Mouse (Mus musculus) MEL (cell line): ENCODE measurements around the gene Gm20605. TPM values are rescaled to one million over a fixed set of nuclear protein-coding genes. Genes with fewer than 3 reads are reported as not detected.

Experiments
- DNase-seq: peaks from one replicate; pipeline ENCODE4 v3.0.0; 2011; ENCODE audit warnings: low read depth, low spot score
- H3K27ac ChIP-seq: 2 replicates; pipeline ENCODE4 v1.5.1; 2012; ENCODE audit warnings: low read depth, mild to moderate bottlenecking, control low read depth, low read length, moderate library complexity; ENCODE audit not compliant: control insufficient read depth
- H3K27me3 ChIP-seq, 2 experiments: fragments of 150-350 bp in 1 of 2; sonication (generic) in 1 of 2; 2 replicates each; pipeline ENCODE4 v1.6.1; 2012; ENCODE audit warnings: low read length in 2 of 2, mild to moderate bottlenecking in 2 of 2, improper control_type of control experiment in 1 of 2, moderate library complexity in 1 of 2; ENCODE audit not compliant: insufficient read depth in 2 of 2, control insufficient read depth in 1 of 2
- H3K36me3 ChIP-seq, 2 experiments: 2 replicates each; pipeline ENCODE4 v1.6.1; 2012 to 2014; ENCODE audit warnings: low read length in 2 of 2, improper control_type of control experiment in 1 of 2, inconsistent platforms in 1 of 2, mild to moderate bottlenecking in 1 of 2; ENCODE audit not compliant: insufficient read depth in 2 of 2, control insufficient read depth in 1 of 2
- H3K4me1 ChIP-seq, 2 experiments: fragments of 150-350 bp in 1 of 2; sonication (generic) in 1 of 2; 2 replicates each; pipeline ENCODE4 v1.6.1; 2012; ENCODE audit warnings: low read length in 2 of 2, improper control_type of control experiment in 1 of 2, mild to moderate bottlenecking in 1 of 2; ENCODE audit not compliant: insufficient read depth in 2 of 2, control insufficient read depth in 1 of 2
- H3K4me3 ChIP-seq, 2 experiments: fragments of 150-350 bp in 1 of 2; sonication (generic) in 1 of 2; 2 replicates each; pipeline ENCODE4 v1.5.1; 2012; ENCODE audit warnings: low read depth in 2 of 2, low read length in 2 of 2, mild to moderate bottlenecking in 2 of 2, moderate library complexity in 2 of 2, control low read depth in 1 of 2, improper control_type of control experiment in 1 of 2; ENCODE audit not compliant: control insufficient read depth in 1 of 2, insufficient read depth in 1 of 2
- H3K79me2 ChIP-seq: 2 replicates; pipeline ENCODE4 v1.6.1; 2012; ENCODE audit warnings: mild to moderate bottlenecking, low read length, moderate library complexity; ENCODE audit not compliant: control insufficient read depth, poor library complexity, insufficient read depth
- H3K9ac ChIP-seq: 2 replicates; pipeline ENCODE4 v1.6.1; 2012; ENCODE audit warnings: low read depth, mild to moderate bottlenecking, control low read depth, low read length, moderate library complexity; ENCODE audit not compliant: control insufficient read depth, poor library complexity, severe bottlenecking
- H3K9me3 ChIP-seq: fragments of 150-350 bp; sonication (generic); replicated peaks from 2 replicates; pipeline ENCODE4 v1.6.1; 2012; ENCODE audit warnings: mild to moderate bottlenecking, low read length, improper control_type of control experiment, moderate library complexity; ENCODE audit not compliant: insufficient read depth
- BHLHE40 ChIP-seq: IDR thresholded peaks from 2 replicates; pipeline ENCODE4 v1.6.1; 2012; ENCODE audit warnings: low read depth, mild to moderate bottlenecking, inconsistent platforms, low read length, improper control_type of control experiment, borderline replicate concordance
- CHD1 ChIP-seq: IDR thresholded peaks from 2 replicates; pipeline ENCODE4 v1.6.1; 2012; ENCODE audit warnings: low read depth, mild to moderate bottlenecking, inconsistent platforms, low read length, improper control_type of control experiment
- CHD2 ChIP-seq: IDR thresholded peaks from 2 replicates; pipeline ENCODE4 v1.6.1; 2011; ENCODE audit warnings: low read length, improper control_type of control experiment
- ELF1 ChIP-seq: IDR thresholded peaks from 2 replicates; pipeline ENCODE4 v1.6.1; 2014; ENCODE audit warnings: low read depth, mild to moderate bottlenecking, inconsistent platforms, low read length, improper control_type of control experiment, moderate library complexity
- EP300 ChIP-seq, 2 experiments: IDR thresholded peaks; 2 replicates each; pipeline ENCODE4 v1.6.1; 2011; ENCODE audit warnings: improper control_type of control experiment in 2 of 2, low read length in 2 of 2, low read depth in 1 of 2, mild to moderate bottlenecking in 1 of 2
- ETS1 ChIP-seq: IDR thresholded peaks from 2 replicates; pipeline ENCODE4 v1.6.1; 2012; ENCODE audit warnings: low read depth, mild to moderate bottlenecking, inconsistent platforms, low read length, improper control_type of control experiment, moderate library complexity
- MAFK ChIP-seq: IDR thresholded peaks from 2 replicates; pipeline ENCODE4 v1.6.1; 2011; ENCODE audit warnings: low read depth, mild to moderate bottlenecking, low read length, improper control_type of control experiment, borderline replicate concordance
- MAX ChIP-seq: IDR thresholded peaks from 2 replicates; pipeline ENCODE4 v1.6.1; 2011; ENCODE audit warnings: low read length, improper control_type of control experiment
- MAZ ChIP-seq: IDR thresholded peaks from 2 replicates; pipeline ENCODE4 v1.6.1; 2012; ENCODE audit warnings: low read depth, mild to moderate bottlenecking, inconsistent platforms, low read length, improper control_type of control experiment
- MXI1 ChIP-seq: IDR thresholded peaks from 2 replicates; pipeline ENCODE4 v1.6.1; 2011; ENCODE audit warnings: mild to moderate bottlenecking, low read depth, low read length, improper control_type of control experiment
- MYB ChIP-seq: IDR thresholded peaks from 2 replicates; pipeline ENCODE4 v1.6.1; 2011; ENCODE audit warnings: mild to moderate bottlenecking, low read depth, low read length, improper control_type of control experiment
- NELFE ChIP-seq: IDR thresholded peaks from 2 replicates; pipeline ENCODE4 v1.6.1; 2011; ENCODE audit warnings: low read depth, low read length, improper control_type of control experiment
- POLR2A ChIP-seq, 2 experiments: IDR thresholded peaks; 2 replicates each; pipeline ENCODE4 v1.6.1; 2011 to 2012; ENCODE audit warnings: low read length in 2 of 2, mild to moderate bottlenecking in 2 of 2, control low read depth in 1 of 2, improper control_type of control experiment in 1 of 2, low read depth in 1 of 2, moderate library complexity in 1 of 2; ENCODE audit not compliant: control insufficient read depth in 1 of 2, insufficient read depth in 1 of 2, poor library complexity in 1 of 2
- RCOR1 ChIP-seq: IDR thresholded peaks from 2 replicates; pipeline ENCODE4 v1.6.1; 2012; ENCODE audit warnings: low read depth, mild to moderate bottlenecking, inconsistent platforms, low read length, improper control_type of control experiment
- SIN3A ChIP-seq: IDR thresholded peaks from 2 replicates; pipeline ENCODE4 v1.6.1; 2012; ENCODE audit warnings: low read length, improper control_type of control experiment, inconsistent platforms
- TAL1 ChIP-seq: IDR thresholded peaks from 2 replicates; pipeline ENCODE4 v1.6.1; 2012; ENCODE audit warnings: mild to moderate bottlenecking, inconsistent platforms, low read length, moderate library complexity, mixed read lengths
- TBP ChIP-seq: IDR thresholded peaks from 2 replicates; pipeline ENCODE4 v1.8.0; 2011; ENCODE audit warnings: low read depth, low read length, improper control_type of control experiment
- UBTF ChIP-seq: IDR thresholded peaks from 2 replicates; pipeline ENCODE4 v1.6.1; 2012; ENCODE audit warnings: low read depth, mild to moderate bottlenecking, inconsistent platforms, low read length, improper control_type of control experiment, moderate library complexity, borderline replicate concordance; ENCODE audit not compliant: insufficient read depth
- USF2 ChIP-seq, 2 experiments: IDR thresholded peaks; 2 replicates each; pipeline ENCODE4 v1.6.1; 2011 to 2012; ENCODE audit warnings: improper control_type of control experiment in 2 of 2, low read length in 2 of 2, borderline replicate concordance in 1 of 2, inconsistent platforms in 1 of 2, low read depth in 1 of 2, mild to moderate bottlenecking in 1 of 2; ENCODE audit not compliant: insufficient read depth in 1 of 2
- ZC3H11A ChIP-seq: IDR thresholded peaks from 2 replicates; pipeline ENCODE4 v1.6.1; 2012; ENCODE audit warnings: low read depth, mild to moderate bottlenecking, inconsistent platforms, low read length, improper control_type of control experiment
- ZKSCAN1 ChIP-seq: IDR thresholded peaks from 2 replicates; pipeline ENCODE4 v1.6.1; 2012; ENCODE audit warnings: low read depth, mild to moderate bottlenecking, inconsistent platforms, low read length, improper control_type of control experiment, moderate library complexity
- ZMIZ1 ChIP-seq: IDR thresholded peaks from 2 replicates; pipeline ENCODE4 v1.6.1; 2012; ENCODE audit warnings: low read depth, mild to moderate bottlenecking, inconsistent platforms, low read length, improper control_type of control experiment, moderate library complexity
- ZNF384 ChIP-seq: IDR thresholded peaks from 2 replicates; pipeline ENCODE4 v1.6.1; 2012; ENCODE audit warnings: low read depth, mild to moderate bottlenecking, inconsistent platforms, low read length, improper control_type of control experiment
- polyA plus RNA-seq, 2 experiments: library from polyadenylated mRNA; stranded (reverse) in 1 of 2; unstranded in 1 of 2; fragments of >175 nt in 1 of 2; fragments of >200 nt in 1 of 2; gene quantifications; 2 replicates each; pipeline versions ENCODE4 v1.2.1 to v1.2.4; 2012; ENCODE audit warnings: low replicate concordance in 2 of 2, low read depth in 1 of 2; ENCODE audit not compliant: insufficient read length in 2 of 2, insufficient read depth in 1 of 2, missing spikeins in 1 of 2
- total RNA-seq: library from RNA; depleted of rRNA; stranded (reverse); fragments of 300-350 nt; gene quantifications from 2 replicates; pipeline ENCODE4 v1.2.3, GENCODE M21; 2012

Gene Gm20605
- total and polyA plus RNA-seq, 3 experiments = 2.5 to 12.7 TPM; not detected in 1

- 0 out of 2 replicates have a peak, but pooled peaks have one; percentile 56 for TF ChIP-seq BHLHE40
- TF ChIP-seq MAZ = peak; percentile 91; the same call in 1 of the 2 replicates
- no peak for TF ChIP-seq CHD1
- TF ChIP-seq ETS1 = 0 out of 2 replicates have a peak, but pooled peaks have one; percentile 17
- TF ChIP-seq MAFK = no peak
- no peak; a peak in 1 of 4 replicates for TF ChIP-seq EP300 (IDR thresholded peaks at IDR 0.05; ENCODE audit: low read depth in 1 of 2, low read length in 2 of 2)
- TF ChIP-seq ZKSCAN1 = no peak
- TF ChIP-seq ZC3H11A = no peak
- TF ChIP-seq SIN3A = peak; percentile 81
- peak; percentile 75 to 81 for TF ChIP-seq POLR2A (IDR thresholded peaks at IDR 0.05; ENCODE audit: control insufficient read depth in 1 of 2, insufficient read depth in 1 of 2, low read depth in 1 of 2, low read length in 2 of 2, poor library complexity in 1 of 2)
- 0 out of 2 replicates have a peak, but pooled peaks have one; percentile 48 for TF ChIP-seq UBTF
- peak; percentile 71 for TF ChIP-seq CHD2
These were observed 55.5 kb downstream of the Gm20605 start, which contains the start of gene Agfg2 (continued) for GRCm38 (mm10) chr5:137684294-137685123.

GRCm38 (mm10) chr5:137685653-137686052 lies 56.7 kb downstream of the Gm20605 start:
- Histone ChIP-seq H3K9ac (peak overlapping the region; percentile 8), H3K4me3 (no peak overlapping the region)

GRCm38 (mm10) chr5:137686127-137686790 lies 57.3 kb downstream of the Gm20605 start:
- H3K4me3 ChIP-seq = peak overlapping the region in 1 of 2 experiments; percentile 3; a peak in 3 of 4 replicates
- H3K4me1 ChIP-seq = peaks cover 8 to 32% of the 10 kb centered on the region in 2 experiments; a peak in 3 of 4 replicates
- H3K79me2 ChIP-seq = peaks cover 29% of the 10 kb centered on the region
- H3K27me3 ChIP-seq = no peaks in the 10 kb centered on the region
- peaks cover 0 to 34% of the 10 kb centered on the region in 2 experiments; a peak in 2 of 4 replicates for H3K36me3 ChIP-seq
- H3K9ac ChIP-seq = peak overlapping the region; percentile 51
- DNase-seq = peak; percentile 97
- H3K27ac ChIP-seq = peak overlapping the region; percentile 95
- H3K9me3 ChIP-seq = no peaks in the 10 kb centered on the region
- TF ChIP-seq EP300 (IDR thresholded peaks at IDR 0.05; ENCODE audit: low read depth in 1 of 2, low read length in 2 of 2) = peak; percentile 93 to 97
- peak; percentile 98 for TF ChIP-seq TAL1
- peak; percentile 98 for TF ChIP-seq ZMIZ1
- no peak for TF ChIP-seq MXI1
- TF ChIP-seq MAZ = peak; percentile 89
- peak; percentile 94 for TF ChIP-seq TBP
- TF ChIP-seq USF2 (IDR thresholded peaks at IDR 0.05; ENCODE audit: borderline replicate concordance in 1 of 2, insufficient read depth in 1 of 2, low read depth in 1 of 2, low read length in 2 of 2) = no peak
- TF ChIP-seq ETS1 = peak; percentile 93
- TF ChIP-seq ZNF384 = peak; percentile 89
- no peak for TF ChIP-seq MAFK
- no peak for TF ChIP-seq MYB
- peak; percentile 48; the same call in 1 of the 2 replicates for TF ChIP-seq NELFE
- peak; percentile 88 for TF ChIP-seq SIN3A
- peak; percentile 72 for TF ChIP-seq RCOR1
- TF ChIP-seq ELF1 = peak; percentile 27; the same call in 1 of the 2 replicates
- no peak for TF ChIP-seq BHLHE40
- TF ChIP-seq UBTF = no peak

More at GRCm38 (mm10) chr5:137685653-137686052, 56.7 kb downstream of the Gm20605 start:
- 0 out of 2 replicates have a peak, but pooled peaks have one; percentile 12 for TF ChIP-seq ELF1
- TF ChIP-seq MXI1 = peak; percentile 72
- no peak for TF ChIP-seq TAL1
- TF ChIP-seq MAX = peak; percentile 21; the same call in 1 of the 2 replicates
- peaks cover 0 to 37% of the 10 kb centered on the region in 2 experiments; a peak in 3 of 4 replicates for H3K36me3 ChIP-seq
- H3K9me3 ChIP-seq = no peaks in the 10 kb centered on the region
- H3K27ac ChIP-seq = peak overlapping the region; percentile 88
- H3K27me3 ChIP-seq = no peaks in the 10 kb centered on the region
- DNase-seq = peak; percentile 87
- peaks cover 8 to 32% of the 10 kb centered on the region in 2 experiments; a peak in 3 of 4 replicates for H3K4me1 ChIP-seq
- H3K79me2 ChIP-seq = peaks cover 33% of the 10 kb centered on the region
